Mouse (Mus musculus) heart, postnatal 0 days (tissue): ENCODE results near the gene Tnrc6b. TPM values are rescaled to one million over a fixed set of nuclear protein-coding genes. Genes with fewer than 3 reads are reported as not detected.
"Not testable (repeated sequence)": the region's sequence is repeated elsewhere in the genome, so short reads cannot be mapped to it uniquely, and the experiment has no call there.

Experiments
- ATAC-seq: fragments of 200-750 bp; cut with Nextera tagmentation; 2 replicates; pipeline ENCODE4 v1.8.0; 2017; ENCODE audit warnings: low read depth, moderate number of reproducible peaks, moderate library complexity; ENCODE audit not compliant: insufficient read depth
- DNase-seq: peaks from one replicate; pipeline ENCODE4 v3.0.0-alpha.2; 2016; ENCODE audit warnings: low spot score
- H3K27ac ChIP-seq: fragments of 300-500 bp; sonication (generic); 2 replicates; pipeline ENCODE4 v1.5.1; 2014; ENCODE audit warnings: low read depth, mild to moderate bottlenecking
- H3K27me3 ChIP-seq: fragments of 300-500 bp; sonication (generic); 2 replicates; pipeline ENCODE4 v1.6.1; 2014; ENCODE audit warnings: low read length, mixed read lengths; ENCODE audit not compliant: control insufficient read depth, insufficient read depth
- H3K36me3 ChIP-seq: fragments of 300-500 bp; sonication (generic); replicated peaks from 2 replicates; pipeline ENCODE4 v1.6.1; 2014; ENCODE audit warnings: low read length, mixed read lengths; ENCODE audit not compliant: control insufficient read depth, insufficient read depth
- H3K4me1 ChIP-seq: fragments of 300-500 bp; sonication (generic); 2 replicates; pipeline ENCODE4 v1.6.1; 2014; ENCODE audit warnings: antibody characterized with exemption; ENCODE audit not compliant: control insufficient read depth, insufficient read depth
- H3K4me2 ChIP-seq: fragments of 300-500 bp; sonication (generic); 2 replicates; pipeline ENCODE4 v1.6.1; 2014; ENCODE audit warnings: low read depth, mild to moderate bottlenecking, low read length, moderate library complexity
- H3K4me3 ChIP-seq: fragments of 300-500 bp; sonication (generic); 2 replicates; pipeline ENCODE4 v1.5.1; 2014; ENCODE audit warnings: low read depth, low read length
- H3K9ac ChIP-seq: fragments of 300-500 bp; sonication (generic); replicated peaks from 2 replicates; pipeline ENCODE4 v1.6.1; 2014; ENCODE audit warnings: low read depth, low read length, mixed read lengths
- H3K9me3 ChIP-seq: fragments of 300-500 bp; sonication (generic); replicated peaks from 2 replicates; pipeline ENCODE4 v1.6.1; 2016; ENCODE audit warnings: low read length; ENCODE audit not compliant: control insufficient read depth
- CTCF ChIP-seq: IDR thresholded peaks from 2 replicates; pipeline ENCODE4 v1.5.1; 2016; ENCODE audit warnings: antibody characterized with exemption, control low read depth, low read depth
- EP300 ChIP-seq: IDR thresholded peaks from 2 replicates; pipeline ENCODE4 v1.6.1; 2016; ENCODE audit warnings: antibody characterized with exemption, low read depth
- WGBS: fragments of 180-500 bp; shearing (Covaris S2); extraction: QIAGEN DNeasy Blood & Tissue Kit; methylation state at CpG from one replicate; pipeline ENCODE4 v1.1.7; 2014; 5-methylcytosine and 5-hydroxymethylcytosine counted together
- polyA plus RNA-seq: library from polyadenylated mRNA; unstranded; fragments of >200 nt; fragmentation: Nextera tagmentation; extraction: Ambion mirVana; gene quantifications from 2 replicates; pipeline ENCODE4 v1.2.1, GENCODE M21; 2015
- total RNA-seq: library from RNA; depleted of rRNA; stranded (reverse); fragments of >200 nt; gene quantifications from 2 replicates; pipeline ENCODE4 v1.2.3, GENCODE M21; 2014; ENCODE audit warnings: low replicate concordance

Gene Tnrc6b
- total and polyA plus RNA-seq, 2 experiments from 2014 or later: 16.1 to 33.5 TPM

DNA sequence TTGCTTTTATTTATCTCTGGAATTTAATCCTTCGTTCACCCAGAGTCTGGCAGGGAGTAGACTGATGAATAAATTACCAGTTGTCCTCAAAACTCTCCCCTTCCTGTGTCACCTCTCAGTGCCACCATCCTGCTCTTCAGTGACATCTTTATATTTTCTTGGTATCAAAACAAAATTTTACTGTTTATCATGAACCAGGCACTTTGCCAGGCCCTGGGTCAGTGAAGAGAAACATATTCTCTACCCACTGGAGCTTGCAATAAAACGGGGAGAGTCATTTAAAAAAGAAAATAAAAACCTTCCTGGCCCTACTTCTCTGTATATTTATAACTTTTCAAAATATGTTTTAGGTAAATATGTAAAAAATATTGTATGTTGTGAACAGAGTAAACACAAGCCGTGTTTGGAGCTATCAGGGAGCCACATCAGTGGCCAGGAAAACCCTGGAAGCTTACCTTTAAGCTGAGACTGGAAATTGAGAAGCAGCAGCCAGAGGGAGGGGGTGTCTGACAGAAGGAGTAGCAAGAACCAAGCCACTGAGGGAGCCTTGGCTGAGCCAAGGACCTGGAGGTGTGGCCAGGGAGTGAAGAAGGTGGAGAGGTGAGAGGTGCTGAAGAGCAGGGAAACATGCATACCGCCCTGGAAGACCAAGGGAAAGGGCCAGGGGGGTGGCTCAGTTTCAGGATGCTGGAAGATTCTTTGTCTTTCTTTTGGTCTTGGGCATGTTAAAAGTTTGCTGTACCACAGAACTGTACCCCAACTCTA is 21.3 kb downstream of the Tnrc6b start:
- peaks cover 16% of the 10 kb centered on the region; the same call in 1 of the 2 replicates for H3K4me1 ChIP-seq
- DNase-seq: no peak
- no peaks in the 10 kb centered on the region for H3K36me3 ChIP-seq
- 33% methylated on average over 4 of the region's 4 CpGs for WGBS
- no peak for ATAC-seq
- no peak overlapping the region for H3K4me3 ChIP-seq
- H3K9ac ChIP-seq: no peak overlapping the region
- H3K9me3 ChIP-seq: no peaks in the 10 kb centered on the region
- no peaks in the 10 kb centered on the region for H3K27me3 ChIP-seq
- TF ChIP-seq EP300 (no peak), CTCF (no peak)
- no peak overlapping the region for H3K27ac ChIP-seq
- no peak overlapping the region for H3K4me2 ChIP-seq

DNA sequence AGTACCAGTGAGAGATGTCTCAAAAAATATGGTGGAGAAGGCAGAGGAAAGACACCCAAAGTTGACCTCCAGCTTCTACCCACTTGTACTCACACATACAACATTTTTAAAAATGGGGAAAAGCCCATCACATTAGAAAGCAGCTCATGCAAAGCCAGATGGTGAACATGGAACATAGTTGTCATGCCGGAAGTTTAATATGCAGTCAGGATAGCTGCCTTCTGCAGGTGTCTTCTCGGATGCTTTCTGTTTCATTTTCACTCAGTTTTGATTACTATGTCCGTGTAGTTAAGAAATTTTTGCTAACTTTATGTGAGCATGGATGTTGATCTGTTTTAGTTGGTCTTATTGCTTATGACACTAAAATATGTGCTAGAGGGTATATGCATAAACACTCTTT is 24.2 kb downstream of the Tnrc6b start:
- no peaks in the 10 kb centered on the region for H3K36me3 ChIP-seq
- TF ChIP-seq CTCF (no peak), EP300 (no peak)
- no peaks in the 10 kb centered on the region for H3K9me3 ChIP-seq
- peaks cover 13% of the 10 kb centered on the region; the same call in 1 of the 2 replicates for H3K4me1 ChIP-seq
- no peak overlapping the region for H3K27ac ChIP-seq
- no peak overlapping the region for H3K4me3 ChIP-seq
- no peak overlapping the region for H3K4me2 ChIP-seq
- no peaks in the 10 kb centered on the region for H3K27me3 ChIP-seq
- no peak for ATAC-seq
- 79% methylated on average over 3 of the region's 3 CpGs for WGBS
- no peak overlapping the region for H3K9ac ChIP-seq
- no peak for DNase-seq

DNA sequence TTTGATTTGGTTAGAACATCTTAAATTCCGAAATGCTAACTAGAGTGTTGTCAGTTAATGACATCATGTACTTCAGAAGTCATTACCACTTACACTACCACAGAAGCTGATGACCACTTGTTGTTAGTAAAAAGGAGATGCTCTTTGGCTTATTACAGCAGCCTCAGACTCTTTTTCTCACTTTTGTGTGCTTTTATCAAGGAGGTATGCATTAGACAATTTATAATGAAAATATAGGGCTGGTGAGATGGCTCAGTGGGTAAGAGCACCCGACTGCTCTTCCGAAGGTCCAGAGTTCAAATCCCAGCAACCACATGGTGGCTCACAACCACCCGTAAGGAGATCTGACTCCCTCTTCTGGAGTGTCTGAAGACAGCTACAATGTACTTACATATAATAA is 24.6 kb downstream of the Tnrc6b start:
- not testable (repeated sequence) for H3K27ac ChIP-seq, DNase-seq, H3K36me3 ChIP-seq, H3K27me3 ChIP-seq, H3K9me3 ChIP-seq, H3K4me3 ChIP-seq, H3K4me2 ChIP-seq, H3K9ac ChIP-seq, ATAC-seq
- WGBS: 91% methylated on average over 3 of the region's 4 CpGs
- peaks cover 13% of the 10 kb centered on the region; the same call in 1 of the 2 replicates for H3K4me1 ChIP-seq

DNA sequence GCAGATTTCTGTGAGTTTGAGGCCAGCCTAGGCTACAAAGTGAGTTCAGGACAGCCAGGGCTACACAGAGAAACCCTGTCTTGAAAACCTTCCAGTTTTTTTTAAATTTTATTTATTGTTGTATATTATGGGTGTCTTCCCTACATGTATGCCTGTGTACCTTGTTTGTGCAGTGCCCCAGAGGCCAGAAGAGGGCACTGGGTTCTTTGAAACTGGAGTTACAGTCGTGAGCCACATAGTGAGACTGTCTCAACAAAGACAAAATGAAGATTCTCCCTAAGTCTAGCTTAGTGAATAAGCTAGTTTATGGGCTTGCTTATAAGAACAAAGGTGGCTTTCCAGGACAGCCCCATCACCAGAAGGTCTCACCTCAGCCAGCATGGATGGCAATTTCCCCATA is 25.4 kb downstream of the Tnrc6b start:
- no peak overlapping the region for H3K9ac ChIP-seq
- no peak overlapping the region for H3K4me2 ChIP-seq
- ATAC-seq (no peak), DNase-seq (no peak)
- H3K9me3 ChIP-seq: no peaks in the 10 kb centered on the region
- H3K27ac ChIP-seq: no peak overlapping the region
- no peaks in the 10 kb centered on the region for H3K36me3 ChIP-seq
- H3K4me3 ChIP-seq: no peak overlapping the region
- H3K4me1 ChIP-seq: peaks cover 12% of the 10 kb centered on the region; the same call in 1 of the 2 replicates
- TF ChIP-seq CTCF (peak; percentile 17; the same call in 1 of the 2 replicates), EP300 (no peak)
- WGBS: 46% methylated on average over 1 of the region's 1 CpGs
- H3K27me3 ChIP-seq: no peaks in the 10 kb centered on the region

DNA sequence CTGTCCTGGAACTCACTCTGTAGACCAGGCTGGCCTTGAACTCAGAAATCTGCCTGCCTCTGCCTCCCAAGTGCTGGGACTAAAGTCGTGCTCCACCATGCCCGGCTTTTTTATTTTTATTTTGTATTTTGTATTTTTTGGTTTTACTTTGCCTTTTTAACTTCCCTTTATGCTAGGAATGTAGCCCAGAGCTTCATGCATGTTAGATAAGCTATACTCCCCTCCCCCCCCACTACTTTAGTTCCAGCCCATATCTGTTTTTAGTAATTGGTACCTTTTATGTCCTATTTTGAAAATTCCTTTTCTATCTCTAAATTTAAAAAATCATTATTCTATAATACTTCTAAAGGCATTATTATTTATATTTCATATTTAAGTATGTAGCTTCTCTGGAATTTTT is 27.1 kb downstream of the Tnrc6b start:
- H3K27me3 ChIP-seq: no peaks in the 10 kb centered on the region
- H3K27ac ChIP-seq: no peak overlapping the region
- TF ChIP-seq EP300 (no peak), CTCF (no peak)
- H3K9ac ChIP-seq: no peak overlapping the region
- H3K9me3 ChIP-seq: no peaks in the 10 kb centered on the region
- H3K4me2 ChIP-seq: no peak overlapping the region
- DNase-seq: no peak
- H3K4me1 ChIP-seq: 0 out of 2 replicates have a peak, but pooled peaks cover 2% of the 10 kb centered on the region
- 88% methylated on average over 2 of the region's 2 CpGs for WGBS
- H3K36me3 ChIP-seq: no peaks in the 10 kb centered on the region
- ATAC-seq: no peak
- no peak overlapping the region for H3K4me3 ChIP-seq

DNA sequence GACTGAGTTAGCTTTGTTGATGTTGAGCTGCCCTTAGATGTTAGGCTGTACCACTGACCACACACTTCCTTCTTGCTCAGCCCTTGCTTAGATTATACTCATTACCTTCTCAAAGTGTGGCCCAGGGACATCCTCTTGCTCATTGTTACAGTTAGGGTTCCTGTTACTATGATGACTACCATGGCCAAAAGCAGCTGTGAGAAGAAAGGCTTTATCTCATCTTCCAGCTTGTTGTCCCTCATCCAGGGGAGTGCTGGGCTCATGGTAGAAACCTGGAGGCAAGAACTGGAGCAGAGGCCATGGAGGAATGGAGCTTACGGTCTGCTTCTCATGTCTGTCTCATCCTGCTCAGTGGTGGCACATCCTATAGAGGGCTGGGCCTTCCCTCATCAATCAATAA is 28.9 kb downstream of the Tnrc6b start:
- ATAC-seq: no peak
- Histone ChIP-seq H3K9me3 (no peaks in the 10 kb centered on the region), H3K36me3 (no peaks in the 10 kb centered on the region), H3K4me3 (no peak overlapping the region), H3K27ac (no peak overlapping the region), H3K9ac (no peak overlapping the region), H3K4me2 (no peak overlapping the region), H3K27me3 (no peaks in the 10 kb centered on the region), H3K4me1 (0 out of 2 replicates have a peak, but pooled peaks cover 2% of the 10 kb centered on the region)
- no peak for TF ChIP-seq CTCF
- 76% methylated on average over 1 of the region's 1 CpGs for WGBS
- no peak for DNase-seq
